Mouse (Mus musculus): Measurements from ENCODE around the gene Catsper4. TPM values are rescaled to one million over a fixed set of nuclear protein-coding genes. Genes with fewer than 3 reads are reported as not detected.

Catsper4 gene
- polyA plus RNA-seq, 1 experiment from 2014 or later, result not detected

DNA sequence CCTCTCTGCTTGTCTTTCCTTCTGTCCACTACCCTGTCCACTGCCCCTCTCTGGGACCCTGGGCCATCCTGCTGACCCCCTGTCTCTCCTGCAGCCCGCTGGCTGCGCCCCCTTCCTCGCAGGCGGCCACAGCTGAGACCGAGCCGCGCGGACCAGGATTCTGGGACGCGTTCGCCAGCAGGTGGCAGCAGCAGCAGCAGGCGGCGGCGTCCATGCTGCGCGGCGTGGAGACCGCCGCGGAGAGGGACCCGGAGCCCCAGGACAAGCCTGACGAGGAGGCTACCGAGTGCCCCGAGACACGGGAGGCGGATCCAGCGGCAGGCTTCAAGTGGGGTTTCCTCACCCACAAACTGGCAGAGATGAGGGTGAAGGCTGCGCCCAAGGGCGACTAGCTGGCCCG, 22.5 kb upstream of the Catsper4 start:
- Histone ChIP-seq H3K27me3 (peaks cover 61% of the 10 kb centered on the region), H3K9me3 (replicated peaks) (no peaks in the 10 kb centered on the region), H3K4me1 (replicated peaks) (peaks cover 61% of the 10 kb centered on the region), H3K4me2 (peak overlapping the region; percentile 94), H3K4me3 (peak overlapping the region; percentile 55), H3K27ac (no peak overlapping the region), H3K36me3 (no peaks in the 10 kb centered on the region), H3K9ac (peak overlapping the region; percentile 46)
- ATAC-seq (replicated peaks; ENCODE audit: insufficient number of reproducible peaks, insufficient read depth, low FRiP score, low read depth), result no peak
- WGBS, result 2% methylated on average over 30 of the region's 30 CpGs

DNA sequence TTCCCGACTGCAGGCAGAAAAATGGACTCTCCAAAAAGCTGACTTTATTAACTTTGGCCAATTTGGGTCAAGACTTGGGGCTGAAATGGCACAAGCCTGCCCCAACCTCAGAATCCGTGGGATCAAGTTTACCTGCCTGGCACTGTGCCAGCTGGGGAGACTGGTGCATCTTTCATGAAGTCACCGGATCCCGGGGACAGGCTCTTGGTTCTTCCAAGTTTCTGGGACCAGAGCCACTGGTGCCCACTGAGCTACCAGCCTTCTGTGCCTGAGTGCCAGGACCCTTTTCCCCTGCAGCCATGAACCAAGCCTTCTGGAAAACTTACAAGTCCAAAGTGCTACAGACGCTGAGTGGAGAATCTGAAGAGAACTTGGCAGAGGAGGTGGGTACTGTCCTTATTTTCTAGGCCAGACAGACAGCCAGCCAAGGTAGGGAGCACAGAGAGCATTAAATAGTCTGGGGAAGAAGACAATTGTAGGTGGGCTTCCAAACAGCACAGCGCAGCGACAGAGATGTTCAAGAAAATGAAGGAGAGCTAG, 19.6 kb upstream of the Catsper4 start, which contains the start of gene Gm30191:
Gene Gm30191, plus strand, starts transcription at position 217 of the 540 bp plus-strand sequence.
- Histone ChIP-seq H3K36me3 (no peaks in the 10 kb centered on the region), H3K4me2 (peak within 1 kb of the TSS; percentile 93), H3K9me3 (replicated peaks) (no peaks in the 10 kb centered on the region), H3K27me3 (peaks cover 45% of the 10 kb centered on the region), H3K27ac (no peak within 1 kb of the TSS), H3K4me1 (replicated peaks) (peaks cover 43% of the 10 kb centered on the region), H3K4me3 (peak within 1 kb of the TSS; percentile 66), H3K9ac (peak within 1 kb of the TSS; percentile 69)
- no peak for ATAC-seq (replicated peaks; ENCODE audit: insufficient number of reproducible peaks, insufficient read depth, low FRiP score, low read depth)
- 75% methylated on average over 7 of the region's 7 CpGs for WGBS

- WGBS, result 42% methylated on average over 4 of the region's 4 CpGs
- Histone ChIP-seq H3K27ac (no peak overlapping the region), H3K4me1 (replicated peaks) (peaks cover 38% of the 10 kb centered on the region), H3K4me3 (no peak overlapping the region), H3K9ac (no peak overlapping the region), H3K27me3 (peaks cover 40% of the 10 kb centered on the region), H3K9me3 (replicated peaks) (no peaks in the 10 kb centered on the region), H3K36me3 (no peaks in the 10 kb centered on the region), H3K4me2 (no peak overlapping the region)
- no peak for ATAC-seq (replicated peaks; ENCODE audit: insufficient number of reproducible peaks, insufficient read depth, low FRiP score, low read depth)
Measured at GRCm38 (mm10) chr4:134246256-134246655, 19.1 kb upstream of the Catsper4 start.

DNA sequence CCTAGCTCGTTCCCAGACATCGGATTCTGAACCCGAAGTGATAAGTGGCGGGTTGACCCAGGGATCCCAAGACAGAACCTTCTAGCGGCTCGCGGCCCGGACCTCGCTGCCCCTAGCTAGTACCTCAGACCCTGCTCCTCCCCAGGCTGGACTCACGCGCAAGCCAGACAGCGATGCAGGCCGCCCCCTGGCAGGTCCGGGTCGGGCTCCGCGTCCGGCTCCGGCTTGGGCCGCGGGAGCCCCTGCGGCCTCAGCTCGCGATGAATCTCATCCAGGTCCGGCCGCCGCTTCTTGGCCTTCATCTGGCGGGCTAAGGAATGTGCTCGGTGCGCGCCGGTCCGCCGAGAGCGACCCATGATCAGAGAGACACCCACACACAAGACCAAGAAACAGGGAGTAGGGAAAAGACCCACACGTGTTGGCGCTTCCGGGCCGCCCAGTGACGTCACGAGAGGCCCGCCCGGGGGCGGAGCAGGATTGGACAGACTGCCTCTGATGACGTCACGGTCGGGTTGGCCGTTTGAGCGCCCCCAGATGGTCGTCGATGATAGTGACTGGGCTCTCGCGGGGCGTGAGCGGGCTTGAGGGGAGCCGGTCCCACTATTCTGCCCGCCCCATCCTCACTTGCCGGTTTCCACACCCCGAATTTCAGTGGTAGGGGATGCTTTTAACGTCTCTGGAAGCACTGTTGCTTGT, 18.1 kb upstream of the Catsper4 start, which contains the start of gene Zfp593:
Gene Zfp593, minus strand, starts transcription at position 445 of the 696 bp plus-strand sequence.
- H3K4me2 ChIP-seq, result peak within 1 kb of the TSS; percentile 93
- no peaks in the 10 kb centered on the region for H3K36me3 ChIP-seq
- no peaks in the 10 kb centered on the region for H3K9me3 ChIP-seq (replicated peaks)
- peaks cover 28% of the 10 kb centered on the region for H3K4me1 ChIP-seq (replicated peaks)
- under 1% methylated on average over 60 of the region's 60 CpGs for WGBS
- no peak within 1 kb of the TSS for H3K27ac ChIP-seq
- peak; percentile 78 for ATAC-seq (replicated peaks; ENCODE audit: insufficient number of reproducible peaks, insufficient read depth, low FRiP score, low read depth)
- peaks cover 30% of the 10 kb centered on the region for H3K27me3 ChIP-seq
- peak within 1 kb of the TSS; percentile 69 for H3K9ac ChIP-seq
- peak within 1 kb of the TSS; percentile 66 for H3K4me3 ChIP-seq

DNA sequence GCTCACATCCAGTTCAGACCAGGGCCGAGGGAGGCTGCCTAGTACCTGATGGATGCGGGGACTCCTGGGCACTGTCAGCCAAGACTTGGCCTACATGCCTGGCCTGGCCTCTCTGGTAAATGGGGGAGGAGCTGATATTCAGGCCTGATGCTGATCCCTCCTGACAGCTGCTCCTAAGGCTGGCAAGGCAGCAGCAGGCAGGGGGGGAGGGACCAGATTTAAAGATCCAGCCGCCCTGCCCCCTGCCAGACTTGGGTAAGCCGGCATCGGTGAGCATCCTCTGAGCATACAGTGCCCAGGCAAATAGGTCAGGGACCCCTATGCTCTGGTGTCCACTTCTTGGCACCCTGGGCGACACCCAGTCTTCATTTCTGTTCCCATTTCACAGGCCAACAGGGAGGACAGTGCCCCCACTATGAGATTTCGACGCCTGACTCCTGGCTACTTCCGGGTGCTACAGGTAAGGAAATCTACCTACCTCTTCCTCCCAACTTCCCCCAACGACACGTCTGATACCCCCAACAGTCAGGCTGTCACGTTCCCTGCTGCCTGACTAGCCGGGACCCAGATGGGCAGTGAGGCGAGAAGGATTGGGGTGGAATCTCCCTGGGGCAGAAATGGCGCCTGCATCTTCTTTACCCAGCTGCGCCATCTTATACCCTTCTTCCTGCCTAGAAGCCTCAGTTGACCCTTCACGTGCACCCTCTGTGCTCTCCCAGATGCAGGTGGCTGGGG, 16.5 kb upstream of the Catsper4 start, which contains the start of gene E130218I03Rik:
Gene E130218I03Rik, plus strand, starts transcription at position 147 of the 735 bp plus-strand sequence.
- Histone ChIP-seq H3K9ac (peak within 1 kb of the TSS; percentile 69; the same call in 1 of the 2 replicates), H3K4me1 (replicated peaks) (peaks cover 20% of the 10 kb centered on the region), H3K9me3 (replicated peaks) (no peaks in the 10 kb centered on the region), H3K36me3 (no peaks in the 10 kb centered on the region), H3K27me3 (peaks cover 22% of the 10 kb centered on the region), H3K4me2 (peak within 1 kb of the TSS; percentile 93), H3K27ac (no peak within 1 kb of the TSS), H3K4me3 (peak within 1 kb of the TSS; percentile 66)
- WGBS, result 93% methylated on average over 17 of the region's 17 CpGs
- no peak for ATAC-seq (replicated peaks; ENCODE audit: insufficient number of reproducible peaks, insufficient read depth, low FRiP score, low read depth)

DNA sequence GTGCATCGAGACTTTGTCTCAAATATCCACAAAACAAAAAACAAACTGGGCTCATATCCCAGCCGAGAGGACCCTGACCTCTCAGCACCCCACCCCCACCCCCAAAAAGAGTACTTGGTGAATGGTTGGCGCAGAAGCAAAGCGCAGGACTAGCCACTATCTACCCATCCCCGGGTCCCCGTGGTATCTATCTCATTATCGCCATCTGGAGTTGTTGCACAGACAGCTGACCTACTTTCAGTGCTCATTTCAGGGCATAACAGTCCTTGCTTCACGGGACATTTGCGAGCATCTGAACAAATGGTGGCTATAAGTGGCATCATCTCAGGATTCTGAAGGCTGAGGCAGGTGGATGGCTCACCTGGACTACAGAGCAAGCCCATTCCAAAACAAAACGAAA, 11.5 kb upstream of the Catsper4 start:
- Histone ChIP-seq H3K4me1 (replicated peaks) (peaks cover 13% of the 10 kb centered on the region), H3K4me3 (peak overlapping the region; percentile 44), H3K36me3 (no peaks in the 10 kb centered on the region), H3K27me3 (peaks cover 11% of the 10 kb centered on the region), H3K9me3 (replicated peaks) (no peaks in the 10 kb centered on the region), H3K9ac (no peak overlapping the region), H3K27ac (no peak overlapping the region), H3K4me2 (peak overlapping the region; percentile 74)
- WGBS, result 11% methylated on average over 10 of the region's 10 CpGs
- no peak for ATAC-seq (replicated peaks; ENCODE audit: insufficient number of reproducible peaks, insufficient read depth, low FRiP score, low read depth)

GRCm38 (mm10) chr4:134238279-134238651, 11.1 kb upstream of the Catsper4 start, which contains the start of gene Cnksr1:
Gene Cnksr1 (minus strand): TSS chr4:134238399.
- 1% methylated on average over 18 of the region's 18 CpGs for WGBS
- H3K4me2 ChIP-seq, result peak within 1 kb of the TSS; percentile 74
- ATAC-seq (replicated peaks; ENCODE audit: insufficient number of reproducible peaks, insufficient read depth, low FRiP score, low read depth), result peak; percentile 62
- no peaks in the 10 kb centered on the region for H3K36me3 ChIP-seq
- H3K27ac ChIP-seq, result no peak within 1 kb of the TSS
- peak within 1 kb of the TSS; percentile 32 for H3K9ac ChIP-seq
- H3K27me3 ChIP-seq, result peaks cover 11% of the 10 kb centered on the region
- H3K4me3 ChIP-seq, result peak within 1 kb of the TSS; percentile 44
- peaks cover 13% of the 10 kb centered on the region for H3K4me1 ChIP-seq (replicated peaks)
- H3K9me3 ChIP-seq (replicated peaks), result no peaks in the 10 kb centered on the region

- Histone ChIP-seq H3K36me3 (no peaks in the 10 kb centered on the region), H3K9ac (peak overlapping the region; percentile 32), H3K4me3 (peak overlapping the region; percentile 44), H3K27ac (no peak overlapping the region), H3K27me3 (peaks cover 11% of the 10 kb centered on the region), H3K9me3 (replicated peaks) (no peaks in the 10 kb centered on the region), H3K4me1 (replicated peaks) (peaks cover 13% of the 10 kb centered on the region), H3K4me2 (peak overlapping the region; percentile 74)
- 26% methylated on average over 19 of the region's 19 CpGs for WGBS
- no peak for ATAC-seq (replicated peaks; ENCODE audit: insufficient number of reproducible peaks, insufficient read depth, low FRiP score, low read depth)
Measured at GRCm38 (mm10) chr4:134237582-134238278, 10.5 kb upstream of the Catsper4 start.

DNA sequence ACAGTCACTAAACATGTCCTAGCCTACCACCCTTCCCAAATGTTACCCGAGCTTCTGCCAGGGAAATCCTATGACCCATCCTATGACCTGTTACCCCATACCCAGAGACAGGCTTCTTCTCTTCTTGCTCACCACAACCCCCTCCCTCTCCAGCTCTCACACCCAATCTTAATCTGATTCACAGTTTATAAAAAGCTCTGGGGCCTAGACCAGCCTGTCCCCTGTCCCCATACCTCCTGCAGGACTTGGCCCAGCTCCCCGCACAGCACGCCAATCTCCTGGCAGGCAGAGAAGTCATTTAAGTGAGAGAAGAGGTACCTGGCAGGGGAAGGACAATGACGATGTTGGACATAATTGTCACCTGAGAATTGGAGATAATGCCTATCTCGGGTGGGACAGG, 7.7 kb upstream of the Catsper4 start:
- Histone ChIP-seq H3K4me1 (replicated peaks) (peaks cover 13% of the 10 kb centered on the region), H3K27me3 (peaks cover 11% of the 10 kb centered on the region), H3K9ac (no peak overlapping the region), H3K36me3 (no peaks in the 10 kb centered on the region), H3K9me3 (replicated peaks) (no peaks in the 10 kb centered on the region), H3K4me3 (no peak overlapping the region), H3K4me2 (no peak overlapping the region), H3K27ac (no peak overlapping the region)
- WGBS, result 57% methylated on average over 5 of the region's 5 CpGs
- ATAC-seq (replicated peaks; ENCODE audit: insufficient number of reproducible peaks, insufficient read depth, low FRiP score, low read depth), result no peak

DNA sequence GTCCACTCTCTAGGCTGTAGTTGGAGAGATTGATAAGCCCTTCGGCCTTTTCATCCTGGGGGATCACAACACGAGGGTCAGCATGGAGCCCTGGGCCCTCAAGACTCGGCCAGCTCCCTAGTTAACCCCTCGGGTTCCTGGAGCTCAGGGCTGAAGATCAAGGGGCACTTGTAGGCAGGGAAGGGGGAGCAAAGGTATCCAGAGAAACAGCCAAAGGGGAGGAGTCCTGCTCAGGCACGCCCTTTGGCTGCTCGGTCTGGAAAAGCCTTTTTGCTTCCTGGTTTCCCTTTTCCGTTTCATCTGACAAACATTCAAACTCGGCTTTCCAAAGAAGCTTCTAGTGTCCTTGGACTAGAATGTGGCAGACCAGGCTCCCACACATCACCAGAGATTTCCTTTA, 3.2 kb upstream of the Catsper4 start:
- Histone ChIP-seq H3K27ac (no peak overlapping the region), H3K4me1 (replicated peaks) (no peaks in the 10 kb centered on the region), H3K9ac (no peak overlapping the region), H3K27me3 (peaks cover 5% of the 10 kb centered on the region; the same call in 1 of the 2 replicates), H3K4me3 (no peak overlapping the region), H3K36me3 (no peaks in the 10 kb centered on the region), H3K4me2 (no peak overlapping the region), H3K9me3 (replicated peaks) (no peaks in the 10 kb centered on the region)
- no peak for ATAC-seq (replicated peaks; ENCODE audit: insufficient number of reproducible peaks, insufficient read depth, low FRiP score, low read depth)
- WGBS, result 23% methylated on average over 8 of the region's 8 CpGs
